Mouse (Mus musculus): ENCODE results near the gene Sdha. TPM values are rescaled to one million over a fixed set of nuclear protein-coding genes. Genes with fewer than 3 reads are reported as not detected.

Sdha gene
- polyA plus RNA-seq (2016; fragmentation: Nextera tagmentation; extraction: Ambion mirVana): 192 and 194 TPM in 2 replicates

- ATAC-seq: peak; percentile 98
- H3K9me3 ChIP-seq (replicated peaks): no peaks in the 10 kb centered on the region
- WGBS (ENCODE audit: insufficient replicate concordance): under 1% methylated on average over 57 of the region's 57 CpGs
Observed at GRCm38 (mm10) chr13:74349566-74350434, at the start of gene Sdha, which contains the start of gene Ccdc127. Sdha (minus strand) TSS chr13:74350280. Ccdc127 (plus strand) TSS chr13:74350309.

GRCm38 (mm10) chr13:74399298-74399839 is 49.3 kb upstream of the Sdha start, which contains the start of gene Ftl1-ps1:
Ftl1-ps1 (plus strand) TSS chr13:74399694.
- peak within 1 kb of the TSS; percentile 29 for H3K4me2 ChIP-seq
- H3K9ac ChIP-seq: no peak within 1 kb of the TSS
- no peak within 1 kb of the TSS for H3K27ac ChIP-seq
- H3K4me3 ChIP-seq: no peak within 1 kb of the TSS
- no peaks in the 10 kb centered on the region for H3K4me1 ChIP-seq
- WGBS (ENCODE audit: insufficient replicate concordance): 18% methylated on average over 11 of the region's 11 CpGs
- H3K27me3 ChIP-seq (replicated peaks): peaks cover 16% of the 10 kb centered on the region
- no peaks in the 10 kb centered on the region for H3K9me3 ChIP-seq (replicated peaks)
- H3K36me3 ChIP-seq: no peaks in the 10 kb centered on the region
- ATAC-seq: no peak

More at GRCm38 (mm10) chr13:74349566-74350434, at the start of gene Sdha, which contains the start of gene Ccdc127:
- H3K4me2 ChIP-seq: peak within 1 kb of the TSS; percentile 84
- H3K27ac ChIP-seq: peak within 1 kb of the TSS; percentile 91
- no peaks in the 10 kb centered on the region for H3K27me3 ChIP-seq (replicated peaks)
- H3K9ac ChIP-seq: peak within 1 kb of the TSS; percentile 87
- peaks cover 25% of the 10 kb centered on the region for H3K4me1 ChIP-seq
- H3K36me3 ChIP-seq: peaks cover 26% of the 10 kb centered on the region
- H3K4me3 ChIP-seq: peak within 1 kb of the TSS; percentile 81

- Histone ChIP-seq H3K27ac (no peak overlapping the region), H3K4me2 (no peak overlapping the region), H3K4me3 (no peak overlapping the region), H3K9ac (no peak overlapping the region), H3K4me1 (peaks cover 9% of the 10 kb centered on the region; the same call in 1 of the 2 replicates), H3K36me3 (no peaks in the 10 kb centered on the region), H3K9me3 (replicated peaks) (no peaks in the 10 kb centered on the region), H3K27me3 (replicated peaks) (0 out of 2 replicates have a peak, but pooled peaks cover 4% of the 10 kb centered on the region)
- no peak for ATAC-seq
- 63% methylated on average over 2 of the region's 2 CpGs for WGBS (ENCODE audit: insufficient replicate concordance)
Observed at GRCm38 (mm10) chr13:74391156-74391555, 41.1 kb upstream of the Sdha start.

GRCm38 (mm10) chr13:74390371-74390990 is 40.4 kb upstream of the Sdha start, which contains the start of gene Zfp72:
Zfp72 (minus strand) TSS chr13:74390836.
- 1% methylated on average over 14 of the region's 14 CpGs for WGBS (ENCODE audit: insufficient replicate concordance)
- Histone ChIP-seq H3K4me1 (peaks cover 9% of the 10 kb centered on the region; the same call in 1 of the 2 replicates), H3K9ac (peak within 1 kb of the TSS; percentile 62; the same call in 1 of the 2 replicates), H3K36me3 (no peaks in the 10 kb centered on the region), H3K4me3 (peak within 1 kb of the TSS; percentile 63), H3K27ac (no peak within 1 kb of the TSS), H3K9me3 (replicated peaks) (no peaks in the 10 kb centered on the region), H3K27me3 (replicated peaks) (0 out of 2 replicates have a peak, but pooled peaks cover 4% of the 10 kb centered on the region), H3K4me2 (peak within 1 kb of the TSS; percentile 65)
- ATAC-seq: peak; percentile 65

- H3K4me2 ChIP-seq: peak overlapping the region; percentile 65
- no peaks in the 10 kb centered on the region for H3K9me3 ChIP-seq (replicated peaks)
- H3K4me3 ChIP-seq: peak overlapping the region; percentile 63
- WGBS (ENCODE audit: insufficient replicate concordance): 52% methylated on average over 6 of the region's 6 CpGs
- H3K36me3 ChIP-seq: no peaks in the 10 kb centered on the region
- peaks cover 9% of the 10 kb centered on the region; the same call in 1 of the 2 replicates for H3K4me1 ChIP-seq
- no peak overlapping the region for H3K9ac ChIP-seq
- no peaks in the 10 kb centered on the region for H3K27me3 ChIP-seq (replicated peaks)
- H3K27ac ChIP-seq: no peak overlapping the region
- no peak for ATAC-seq
Observed at GRCm38 (mm10) chr13:74389730-74390129, 39.6 kb upstream of the Sdha start.

GRCm38 (mm10) chr13:74382289-74382688 is 32.2 kb upstream of the Sdha start:
- H3K27ac ChIP-seq: no peak overlapping the region
- H3K4me3 ChIP-seq: no peak overlapping the region
- no peaks in the 10 kb centered on the region for H3K36me3 ChIP-seq
- no peaks in the 10 kb centered on the region for H3K27me3 ChIP-seq (replicated peaks)
- no peak for ATAC-seq
- no peak overlapping the region for H3K9ac ChIP-seq
- H3K9me3 ChIP-seq (replicated peaks): no peaks in the 10 kb centered on the region
- WGBS (ENCODE audit: insufficient replicate concordance): 71% methylated on average over 3 of the region's 3 CpGs
- H3K4me1 ChIP-seq: no peaks in the 10 kb centered on the region
- H3K4me2 ChIP-seq: no peak overlapping the region

GRCm38 (mm10) chr13:74381533-74382276 is 31.6 kb upstream of the Sdha start:
- no peaks in the 10 kb centered on the region for H3K9me3 ChIP-seq (replicated peaks)
- H3K4me3 ChIP-seq: no peak overlapping the region
- no peaks in the 10 kb centered on the region for H3K27me3 ChIP-seq (replicated peaks)
- ATAC-seq: no peak
- H3K27ac ChIP-seq: no peak overlapping the region
- H3K9ac ChIP-seq: no peak overlapping the region
- no peaks in the 10 kb centered on the region for H3K4me1 ChIP-seq
- no peak overlapping the region for H3K4me2 ChIP-seq
- 62% methylated on average over 10 of the region's 10 CpGs for WGBS (ENCODE audit: insufficient replicate concordance)
- no peaks in the 10 kb centered on the region for H3K36me3 ChIP-seq

- H3K9ac ChIP-seq: no peak within 1 kb of the TSS
- no peak within 1 kb of the TSS for H3K4me3 ChIP-seq
- H3K4me2 ChIP-seq: no peak within 1 kb of the TSS
- no peaks in the 10 kb centered on the region for H3K27me3 ChIP-seq (replicated peaks)
- peaks cover 31% of the 10 kb centered on the region for H3K36me3 ChIP-seq
- H3K27ac ChIP-seq: no peak within 1 kb of the TSS
- WGBS (ENCODE audit: insufficient replicate concordance): 72% methylated on average over 8 of the region's 8 CpGs
- ATAC-seq: no peak
- H3K4me1 ChIP-seq: no peaks in the 10 kb centered on the region
- no peaks in the 10 kb centered on the region for H3K9me3 ChIP-seq (replicated peaks)
Observed at GRCm38 (mm10) chr13:74363859-74364235, 13.8 kb upstream of the Sdha start, which contains the start of gene Lrrc14b. Lrrc14b (minus strand) TSS chr13:74364005.

- H3K4me1 ChIP-seq: no peaks in the 10 kb centered on the region
- no peak overlapping the region for H3K27ac ChIP-seq
- ATAC-seq: peak; percentile 35; the same call in 1 of the 2 replicates
- WGBS (ENCODE audit: insufficient replicate concordance): 78% methylated on average over 13 of the region's 13 CpGs
- H3K27me3 ChIP-seq (replicated peaks): no peaks in the 10 kb centered on the region
- H3K36me3 ChIP-seq: peaks cover 36% of the 10 kb centered on the region
- no peaks in the 10 kb centered on the region for H3K9me3 ChIP-seq (replicated peaks)
- no peak overlapping the region for H3K4me3 ChIP-seq
- H3K4me2 ChIP-seq: no peak overlapping the region
- H3K9ac ChIP-seq: no peak overlapping the region
Observed at GRCm38 (mm10) chr13:74363176-74363858, 13.2 kb upstream of the Sdha start.

- H3K9me3 ChIP-seq (replicated peaks): no peaks in the 10 kb centered on the region
- H3K27me3 ChIP-seq (replicated peaks): no peaks in the 10 kb centered on the region
- H3K4me1 ChIP-seq: no peaks in the 10 kb centered on the region
- WGBS (ENCODE audit: insufficient replicate concordance): 44% methylated on average over 2 of the region's 2 CpGs
- no peak overlapping the region for H3K4me2 ChIP-seq
- no peak overlapping the region for H3K4me3 ChIP-seq
- no peak overlapping the region for H3K27ac ChIP-seq
- ATAC-seq: no peak
- no peak overlapping the region for H3K9ac ChIP-seq
- H3K36me3 ChIP-seq: peaks cover 47% of the 10 kb centered on the region
Observed at GRCm38 (mm10) chr13:74362218-74362617, 12.1 kb upstream of the Sdha start.

GRCm38 (mm10) chr13:74356491-74356890 is 6.4 kb upstream of the Sdha start:
- H3K4me3 ChIP-seq: no peak overlapping the region
- H3K9me3 ChIP-seq (replicated peaks): no peaks in the 10 kb centered on the region
- peaks cover 2% of the 10 kb centered on the region; the same call in 1 of the 2 replicates for H3K4me1 ChIP-seq
- no peak for ATAC-seq
- H3K36me3 ChIP-seq: peaks cover 90% of the 10 kb centered on the region
- H3K9ac ChIP-seq: no peak overlapping the region
- H3K27ac ChIP-seq: no peak overlapping the region
- WGBS (ENCODE audit: insufficient replicate concordance): 91% methylated on average over 13 of the region's 13 CpGs
- H3K4me2 ChIP-seq: no peak overlapping the region
- H3K27me3 ChIP-seq (replicated peaks): no peaks in the 10 kb centered on the region
